Mouse (Mus musculus) kidney, postnatal 14 days (tissue): Measurements from ENCODE around the gene Sult3a2.
"Not testable (repeated sequence)": the region's sequence is repeated elsewhere in the genome, so short reads cannot be mapped to it uniquely, and the experiment has no call there.

Experiments
- DNase-seq: peaks from one replicate; pipeline ENCODE4 v3.0.0; 2022; ENCODE audit warnings: mixed read lengths

The Sult3a2 gene

DNA sequence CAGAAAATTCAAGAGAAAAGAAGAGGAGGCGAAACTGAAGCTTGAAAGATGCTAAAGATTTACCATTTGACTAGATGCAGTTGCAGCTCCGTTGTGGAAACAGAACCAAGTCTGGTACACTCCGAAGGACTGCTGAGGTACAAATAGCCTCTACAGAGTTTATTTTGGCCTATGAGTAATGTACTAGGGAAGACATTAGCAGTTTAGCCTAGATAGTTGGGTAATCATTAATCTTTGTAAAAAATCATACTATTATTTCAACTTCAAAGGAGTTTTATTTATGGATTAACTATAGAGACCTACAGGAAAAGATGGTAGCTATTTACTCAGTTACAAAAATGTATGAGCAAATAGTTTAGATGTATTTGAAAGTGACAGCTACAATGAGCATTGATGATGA, at the start of gene Sult3a2:
Sult3a2 (minus strand) TSS at position 101 of the 400 bp plus-strand sequence.
- no peak for DNase-seq

GRCm38 (mm10) chr10:33820892-33821291, 34.4 kb upstream of the Sult3a2 start:
- DNase-seq, result no peak

DNA sequence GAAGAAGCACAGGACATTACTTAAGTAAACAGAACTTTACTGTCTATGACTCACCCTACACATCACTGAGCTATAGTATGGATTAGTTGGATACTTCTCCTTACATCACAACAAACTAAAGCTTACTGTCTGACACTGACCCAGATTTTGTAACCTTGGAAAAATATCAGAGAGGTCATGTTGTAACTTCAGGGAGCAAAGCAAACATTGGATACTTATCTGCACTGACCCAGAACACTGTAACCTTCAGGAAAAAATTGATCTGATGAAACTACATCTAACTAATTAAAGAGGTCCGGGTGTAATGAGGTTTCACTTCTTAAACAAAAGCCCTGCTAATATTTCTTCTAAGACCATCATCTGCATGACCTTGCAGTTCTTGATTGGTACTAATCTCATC, 30.4 kb upstream of the Sult3a2 start:
- no peak for DNase-seq

DNA sequence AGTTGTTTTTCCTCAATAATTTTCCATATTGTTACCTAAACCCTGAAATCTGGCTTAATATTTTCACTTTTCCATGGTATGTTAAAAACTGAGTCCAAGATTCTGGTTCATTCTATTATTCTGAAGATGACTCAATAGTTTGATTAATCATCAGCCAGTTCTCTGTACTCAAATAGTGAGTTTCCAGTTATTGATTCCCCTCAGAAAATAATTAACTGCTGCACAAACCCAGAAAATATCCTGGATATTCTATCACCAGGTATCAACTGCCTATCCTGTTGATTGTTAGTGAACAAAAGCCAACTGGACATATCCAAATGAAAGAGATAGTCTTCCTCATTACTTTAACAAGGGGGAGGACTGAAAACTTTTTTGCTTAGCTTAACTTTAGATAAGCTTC, 27.8 kb upstream of the Sult3a2 start:
- DNase-seq, result no peak

DNA sequence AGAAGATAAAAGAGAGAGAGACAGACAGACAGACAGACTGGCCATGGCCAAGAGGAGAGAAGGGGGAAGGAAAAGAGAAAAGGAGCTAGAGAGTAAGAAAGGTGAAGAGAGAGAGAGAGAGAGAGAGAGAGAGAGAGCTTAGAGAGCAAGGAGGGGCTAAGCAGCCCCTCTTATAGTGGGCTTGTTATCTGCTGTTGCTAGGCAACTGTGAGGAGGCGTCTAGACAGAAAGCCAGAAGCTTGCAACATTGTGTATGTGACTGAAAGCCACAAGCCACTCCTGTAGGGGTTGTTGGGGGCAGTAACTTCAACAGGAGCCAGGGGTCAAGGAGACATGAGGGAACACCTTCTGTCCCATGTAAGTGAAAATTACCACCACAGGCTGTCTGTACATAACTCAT, 25.3 kb upstream of the Sult3a2 start:
- no peak for DNase-seq

GRCm38 (mm10) chr10:33797221-33797949, 10.9 kb upstream of the Sult3a2 start:
- not testable (repeated sequence) for DNase-seq

- not testable (repeated sequence) for DNase-seq
Observed at GRCm38 (mm10) chr10:33796269-33796915, 9.9 kb upstream of the Sult3a2 start.

DNA sequence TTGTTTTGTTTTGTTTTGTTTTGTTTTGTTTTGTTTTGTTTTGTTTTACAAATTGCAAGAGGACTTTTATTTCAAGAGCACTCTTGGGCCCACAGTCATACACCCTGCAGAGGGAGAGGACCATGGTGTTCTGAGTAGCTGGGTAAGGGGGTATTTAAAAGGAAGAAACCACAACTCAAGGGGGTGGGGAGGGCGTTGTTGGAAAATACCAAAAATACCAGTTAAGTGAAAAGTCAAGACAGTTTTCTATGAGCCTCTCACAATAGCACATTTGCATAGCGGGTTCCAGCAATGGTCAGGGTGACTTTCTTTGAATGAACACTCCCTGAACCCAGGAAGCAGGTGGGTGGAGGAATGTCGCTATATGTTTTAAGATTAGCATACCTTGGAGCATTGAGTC, 5.7 kb upstream of the Sult3a2 start:
- not testable (repeated sequence) for DNase-seq

GRCm38 (mm10) chr10:33787541-33787940, 1.0 kb upstream of the Sult3a2 start:
- DNase-seq, result no peak

- DNase-seq, result not testable (repeated sequence)
Observed at GRCm38 (mm10) chr10:33735251-33735650, 51.3 kb downstream of the Sult3a2 start.

GRCm38 (mm10) chr10:33733241-33733640, 53.3 kb downstream of the Sult3a2 start:
- no peak for DNase-seq

DNA sequence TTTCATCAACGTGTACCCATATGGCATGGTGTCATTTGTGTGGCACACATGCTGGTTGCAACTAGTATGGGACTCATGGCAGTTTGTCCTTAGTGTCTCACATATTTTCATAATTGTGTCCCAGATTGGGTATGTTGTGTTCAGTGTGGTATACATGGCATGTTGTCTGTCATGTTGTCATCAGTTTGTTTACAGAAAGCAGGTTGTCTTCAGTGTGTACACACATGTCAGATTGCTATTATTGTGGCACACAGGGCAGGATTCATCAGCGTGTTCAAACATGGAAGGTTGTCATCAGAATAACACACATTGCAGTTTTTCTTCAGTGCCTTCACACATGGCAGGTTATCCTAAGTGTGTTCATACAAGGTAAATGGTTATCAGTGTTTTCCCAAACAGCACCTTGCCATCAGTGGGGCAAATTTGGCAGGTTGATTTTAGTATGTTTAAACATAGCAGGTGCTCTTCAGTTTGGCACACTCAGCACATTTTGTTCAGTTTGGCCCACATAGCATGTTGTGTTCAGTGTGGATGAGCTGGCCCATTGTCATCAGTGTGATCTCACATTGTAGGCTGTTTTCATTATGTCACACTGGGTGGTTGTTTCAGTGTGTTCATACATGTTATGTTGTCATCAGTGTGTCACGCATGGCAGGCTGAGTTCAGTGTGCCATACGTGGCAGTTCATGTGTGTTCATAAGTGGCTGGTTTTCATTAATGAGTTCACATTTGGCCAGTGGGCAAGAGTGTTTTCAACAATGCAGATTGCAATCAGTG, 53.9 kb downstream of the Sult3a2 start:
- DNase-seq, result no peak

GRCm38 (mm10) chr10:33723764-33724163, 62.7 kb downstream of the Sult3a2 start:
- no peak for DNase-seq

GRCm38 (mm10) chr10:33721827-33722438, 64.6 kb downstream of the Sult3a2 start:
- no peak for DNase-seq
